Mouse (Mus musculus) bone marrow macrophage, adult 2 months (primary cell): ENCODE data around the gene Gnaz.

Source experiments
- CTCF ChIP-seq: IDR thresholded peaks from 2 replicates; pipeline ENCODE4 v1.5.1; 2012; ENCODE audit warnings: low read depth, mild to moderate bottlenecking, low read length, moderate library complexity
- POLR2A ChIP-seq: IDR thresholded peaks from 2 replicates; pipeline ENCODE4 v1.6.1; 2012; ENCODE audit warnings: mild to moderate bottlenecking, low read depth, low read length, borderline replicate concordance

DNA sequence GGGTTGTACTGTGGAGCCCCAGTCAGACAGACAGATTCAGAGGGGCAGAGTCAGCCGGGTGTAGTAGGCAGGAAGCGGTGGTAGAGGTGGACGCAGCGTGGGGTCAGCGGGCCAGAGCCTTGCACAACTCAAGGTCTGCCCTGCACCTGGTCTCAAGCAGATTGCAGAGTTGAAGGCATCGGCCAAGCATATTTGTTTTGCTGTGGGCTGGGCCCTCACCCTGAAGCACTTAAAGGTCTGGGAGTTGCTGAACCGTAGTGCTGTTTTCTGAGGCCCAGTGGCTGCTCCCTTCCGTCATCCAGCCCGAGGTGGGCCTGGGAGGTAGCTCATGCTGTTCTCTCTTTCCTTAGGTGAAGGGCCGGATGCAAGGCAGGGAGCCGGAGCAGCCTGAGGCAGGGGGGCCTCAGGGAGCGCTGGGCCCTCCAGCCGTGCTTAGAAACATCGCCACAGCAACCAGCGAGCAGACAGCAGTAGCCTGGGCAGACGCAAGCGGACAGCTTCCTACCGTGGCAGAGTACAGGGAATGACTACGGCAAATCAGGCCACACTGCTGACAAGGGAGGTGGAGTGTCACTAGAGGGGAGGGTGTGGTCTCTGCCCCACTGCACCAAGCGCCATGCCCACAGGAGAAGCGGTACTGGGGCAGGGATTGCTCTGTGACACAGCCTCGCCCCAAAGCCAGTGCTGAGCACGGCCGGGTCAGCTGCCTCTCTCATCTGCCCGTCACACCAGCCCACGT, 23.8 kb downstream of the Gnaz start:
- TF ChIP-seq CTCF (no peak), POLR2A (no peak)
